Mouse (Mus musculus) cerebellum, adult 2 months (tissue): ENCODE measurements around the gene Lypd8. TPM values are rescaled to one million over a fixed set of nuclear protein-coding genes. Genes with fewer than 3 reads are reported as not detected.

Experiments
- DNase-seq, 2 experiments: peaks; one replicate each; pipeline ENCODE4 v3.0.0; 2021
- H3K27ac ChIP-seq: fragments of 200-500 bp; 2 replicates; pipeline ENCODE4 v1.5.1; 2012; ENCODE audit warnings: low read length, control low read depth, inconsistent platforms; ENCODE audit not compliant: insufficient read depth
- H3K27me3 ChIP-seq: fragments of 200-500 bp; 2 replicates; pipeline ENCODE4 v1.6.1; 2012; ENCODE audit warnings: inconsistent platforms, mild to moderate bottlenecking, low read length, moderate library complexity; ENCODE audit not compliant: control insufficient read depth, insufficient read depth
- H3K4me1 ChIP-seq: fragments of 200-500 bp; 2 replicates; pipeline ENCODE4 v1.6.1; 2011; ENCODE audit warnings: low read length; ENCODE audit not compliant: control insufficient read depth, insufficient read depth
- H3K4me3 ChIP-seq: fragments of 200-500 bp; replicated peaks from 2 replicates; pipeline ENCODE3; 2011; ENCODE audit warnings: mild to moderate bottlenecking, low read depth, low read length, control low read depth; ENCODE audit not compliant: insufficient read depth
- CTCF ChIP-seq: fragments of 200-500 bp; IDR thresholded peaks from 2 replicates; pipeline ENCODE4 v1.5.1; 2011; ENCODE audit warnings: low read depth, mild to moderate bottlenecking, control low read depth, low read length, moderate library complexity, borderline replicate concordance; ENCODE audit not compliant: insufficient read depth
- POLR2A ChIP-seq: fragments of 200-500 bp; IDR thresholded peaks from 2 replicates; pipeline ENCODE4 v1.6.1; 2011; ENCODE audit warnings: low read length, control low read depth, borderline replicate concordance; ENCODE audit not compliant: insufficient read depth
- WGBS: fragments of 180-500 bp; shearing (Covaris S2); methylation state at CpG from one replicate; pipeline ENCODE4 v1.1.7; 2018; 5-methylcytosine and 5-hydroxymethylcytosine counted together
- polyA plus RNA-seq: library from polyadenylated mRNA; depleted of rRNA; stranded (reverse); fragments of >200 nt; gene quantifications from 2 replicates; pipeline ENCODE4 v1.2.3, GENCODE M21; 2012; rRNA removed

Lypd8 gene
- polyA plus RNA-seq: 0.08 and 0.10 TPM in 2 replicates

GRCm38 (mm10) chr11:58378763-58379278, at the start of gene Lypd8:
Lypd8 (plus strand) TSS chr11:58379043.
- WGBS: 81% methylated on average over 3 of the region's 3 CpGs
- no peak within 1 kb of the TSS for H3K4me3 ChIP-seq
- no peaks in the 10 kb centered on the region for H3K4me1 ChIP-seq
- H3K27ac ChIP-seq: no peak within 1 kb of the TSS
- no peak for TF ChIP-seq CTCF
- TF ChIP-seq POLR2A: no peak
- H3K27me3 ChIP-seq: no peaks in the 10 kb centered on the region
- no peak for DNase-seq

GRCm38 (mm10) chr11:58329906-58330275, 49.0 kb upstream of the Lypd8 start:
- Histone ChIP-seq H3K4me1 (peaks cover 18% of the 10 kb centered on the region), H3K27ac (peak overlapping the region; percentile 32), H3K4me3 (peak overlapping the region; percentile 100), H3K27me3 (no peaks in the 10 kb centered on the region)
- TF ChIP-seq POLR2A (no peak), CTCF (no peak)
- WGBS: 0% methylated on average over 21 of the region's 21 CpGs
- no peak for DNase-seq

- DNase-seq: peak; percentile 94
- Histone ChIP-seq H3K4me1 (peaks cover 20% of the 10 kb centered on the region), H3K27me3 (no peaks in the 10 kb centered on the region), H3K27ac (peak within 1 kb of the TSS; percentile 92), H3K4me3 (peak within 1 kb of the TSS; percentile 100)
- WGBS: under 1% methylated on average over 52 of the region's 52 CpGs
- TF ChIP-seq CTCF (no peak), POLR2A (peak; percentile 59; the same call in 1 of the 2 replicates)
Observed at GRCm38 (mm10) chr11:58330276-58331148, 48.3 kb upstream of the Lypd8 start, which contains the start of the genes Zfp672 and Sh3bp5l. Zfp672 (minus strand) TSS chr11:58330339. Sh3bp5l (plus strand) TSS chr11:58330724.

- Histone ChIP-seq H3K27me3 (no peaks in the 10 kb centered on the region), H3K27ac (no peak overlapping the region), H3K4me1 (peaks cover 20% of the 10 kb centered on the region), H3K4me3 (peak overlapping the region; percentile 100)
- no peak for TF ChIP-seq POLR2A
- TF ChIP-seq CTCF: no peak
- WGBS: 7% methylated on average over 10 of the region's 10 CpGs
- no peak for DNase-seq
Observed at GRCm38 (mm10) chr11:58331149-58331495, 47.7 kb upstream of the Lypd8 start.

- TF ChIP-seq CTCF: no peak
- TF ChIP-seq POLR2A: no peak
- Histone ChIP-seq H3K27ac (no peak overlapping the region), H3K27me3 (no peaks in the 10 kb centered on the region), H3K4me1 (peaks cover 20% of the 10 kb centered on the region), H3K4me3 (peak overlapping the region; percentile 100)
- WGBS: 76% methylated on average over 6 of the region's 6 CpGs
- DNase-seq: no peak
Observed at GRCm38 (mm10) chr11:58331546-58331945, 47.3 kb upstream of the Lypd8 start.

- no peak overlapping the region for H3K4me3 ChIP-seq
- peaks cover 17% of the 10 kb centered on the region for H3K4me1 ChIP-seq
- WGBS: 5% methylated on average over 3 of the region's 3 CpGs
- H3K27me3 ChIP-seq: no peaks in the 10 kb centered on the region
- H3K27ac ChIP-seq: no peak overlapping the region
- DNase-seq: peak; percentile 52 to 75
- TF ChIP-seq POLR2A (no peak), CTCF (no peak)
Observed at GRCm38 (mm10) chr11:58334746-58335145, 44.1 kb upstream of the Lypd8 start.

GRCm38 (mm10) chr11:58346745-58347144, 32.1 kb upstream of the Lypd8 start:
- Histone ChIP-seq H3K27me3 (no peaks in the 10 kb centered on the region), H3K4me3 (no peak overlapping the region), H3K4me1 (no peaks in the 10 kb centered on the region), H3K27ac (no peak overlapping the region)
- TF ChIP-seq POLR2A (no peak), CTCF (no peak)
- WGBS: 86% methylated on average over 4 of the region's 4 CpGs
- no peak for DNase-seq

- H3K4me1 ChIP-seq: no peaks in the 10 kb centered on the region; the same call in 1 of the 2 replicates
- DNase-seq: no peak
- H3K4me3 ChIP-seq: no peak overlapping the region
- TF ChIP-seq POLR2A (no peak), CTCF (no peak)
- WGBS: 65% methylated on average over 4 of the region's 4 CpGs
- H3K27ac ChIP-seq: no peak overlapping the region
- no peaks in the 10 kb centered on the region for H3K27me3 ChIP-seq
Observed at GRCm38 (mm10) chr11:58350628-58351027, 28.2 kb upstream of the Lypd8 start.
